Mouse (Mus musculus): ENCODE measurements around the gene Ube4b. TPM values are rescaled to one million over a fixed set of nuclear protein-coding genes. Genes with fewer than 3 reads are reported as not detected.
"Not testable (repeated sequence)": the region's sequence is repeated elsewhere in the genome, so short reads cannot be mapped to it uniquely, and the experiment has no call there.

The Ube4b gene
- 10 to 100 TPM; 89.1 to 92.6 TPM for total RNA-seq (2021)
- long read RNA-seq, experiment 1, full-length matches to known transcripts, result 13 of 19 reads
- long read RNA-seq, experiment 1, partial matches to known transcripts, result 2 of 19 reads
- long read RNA-seq, experiment 1, other reads (novel, unspliced or antisense), result 4 of 19 reads
- long read RNA-seq, experiment 2, full-length matches to known transcripts, result 8 of 36 reads
- long read RNA-seq, experiment 2, partial matches to known transcripts, result 19 of 36 reads
- long read RNA-seq, experiment 2, other reads (novel, unspliced or antisense), result 9 of 36 reads

DNA sequence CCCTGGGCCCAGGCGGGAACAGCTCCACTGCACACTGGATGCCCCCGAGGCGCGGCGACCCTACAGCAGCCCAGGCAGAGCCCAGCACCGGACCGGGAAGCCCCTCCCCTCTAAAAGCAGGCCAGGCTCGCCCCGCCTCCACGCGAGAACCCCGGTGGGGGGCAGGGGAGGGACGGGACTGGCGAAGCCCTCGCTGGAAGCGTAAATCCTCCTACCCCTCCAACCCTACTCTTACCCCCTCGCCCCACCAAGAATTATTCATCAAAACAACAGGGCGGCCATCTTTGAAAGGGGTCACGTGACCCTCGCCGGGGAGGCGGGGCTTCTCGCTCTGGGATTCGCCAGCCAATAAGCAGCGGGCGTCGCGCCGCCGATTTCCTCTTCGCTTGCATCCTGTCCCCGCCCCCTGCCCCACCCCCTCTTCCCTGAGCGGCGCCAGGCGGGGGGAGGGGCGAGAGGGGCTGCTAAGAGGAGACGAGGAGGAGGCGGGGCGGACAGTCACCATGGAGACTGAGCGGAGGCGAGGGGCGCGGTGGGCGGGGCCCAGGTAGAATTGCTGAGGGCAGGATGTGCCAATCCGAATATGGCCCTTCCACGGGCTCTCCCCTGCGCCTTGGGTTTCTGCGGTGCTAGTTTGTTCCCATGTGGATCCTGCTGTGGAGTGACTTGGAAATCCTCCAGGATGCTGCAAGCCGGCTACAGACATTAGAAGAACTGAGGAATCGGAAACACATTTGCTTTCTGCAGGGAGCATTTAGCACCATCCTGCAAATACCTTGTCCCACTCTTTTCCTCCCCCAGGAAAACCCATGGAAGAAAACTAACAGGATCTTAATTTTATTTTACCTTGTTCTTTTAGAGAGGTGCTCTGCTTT lies at the start of gene Ube4b:
Ube4b (minus strand) TSS at position 425 of the 875 bp plus-strand sequence.
- DNase-seq (ENCODE audit: low spot score in 2 of 2), result peak; percentile 95 to 96

GRCm38 (mm10) chr4:149475096-149475495 lies 48.5 kb upstream of the Ube4b start:
- DNase-seq (ENCODE audit: low spot score in 2 of 2), result no peak

DNA sequence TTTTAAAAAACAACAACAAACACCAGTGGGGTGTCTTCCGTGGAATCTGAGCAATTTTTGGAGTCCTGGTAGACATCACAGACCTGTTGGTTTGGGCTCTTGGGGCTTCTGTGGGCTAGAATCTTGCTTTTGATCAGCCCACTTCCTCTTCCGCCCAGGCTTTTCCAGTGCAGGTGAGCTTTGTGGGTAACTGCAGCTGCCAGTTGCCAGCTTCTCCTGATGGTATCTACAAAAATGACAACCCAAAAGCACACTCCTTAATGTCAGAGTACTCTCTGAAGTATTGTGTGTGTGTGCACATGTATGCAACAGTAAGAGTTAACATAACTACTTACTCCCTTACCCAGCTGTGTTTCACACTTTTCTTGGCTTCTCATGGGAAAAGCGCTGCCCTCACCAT lies 43.0 kb upstream of the Ube4b start:
- no peak for DNase-seq (ENCODE audit: low spot score in 2 of 2)

GRCm38 (mm10) chr4:149463435-149463950 lies 36.9 kb upstream of the Ube4b start:
- no peak for DNase-seq (ENCODE audit: low spot score in 2 of 2)

GRCm38 (mm10) chr4:149462305-149462971 lies 35.9 kb upstream of the Ube4b start:
- no peak for DNase-seq (ENCODE audit: low spot score in 2 of 2)

GRCm38 (mm10) chr4:149461579-149462304 lies 35.2 kb upstream of the Ube4b start:
- DNase-seq (ENCODE audit: low spot score in 2 of 2), result no peak

- not testable (repeated sequence) for DNase-seq (ENCODE audit: low spot score in 2 of 2)
Observed at GRCm38 (mm10) chr4:149460475-149460874, 33.9 kb upstream of the Ube4b start.

GRCm38 (mm10) chr4:149459425-149459824 lies 32.9 kb upstream of the Ube4b start:
- no peak for DNase-seq (ENCODE audit: low spot score in 2 of 2)

- no peak for DNase-seq (ENCODE audit: low spot score in 2 of 2)
Observed at GRCm38 (mm10) chr4:149458526-149458925, 32.0 kb upstream of the Ube4b start.

DNA sequence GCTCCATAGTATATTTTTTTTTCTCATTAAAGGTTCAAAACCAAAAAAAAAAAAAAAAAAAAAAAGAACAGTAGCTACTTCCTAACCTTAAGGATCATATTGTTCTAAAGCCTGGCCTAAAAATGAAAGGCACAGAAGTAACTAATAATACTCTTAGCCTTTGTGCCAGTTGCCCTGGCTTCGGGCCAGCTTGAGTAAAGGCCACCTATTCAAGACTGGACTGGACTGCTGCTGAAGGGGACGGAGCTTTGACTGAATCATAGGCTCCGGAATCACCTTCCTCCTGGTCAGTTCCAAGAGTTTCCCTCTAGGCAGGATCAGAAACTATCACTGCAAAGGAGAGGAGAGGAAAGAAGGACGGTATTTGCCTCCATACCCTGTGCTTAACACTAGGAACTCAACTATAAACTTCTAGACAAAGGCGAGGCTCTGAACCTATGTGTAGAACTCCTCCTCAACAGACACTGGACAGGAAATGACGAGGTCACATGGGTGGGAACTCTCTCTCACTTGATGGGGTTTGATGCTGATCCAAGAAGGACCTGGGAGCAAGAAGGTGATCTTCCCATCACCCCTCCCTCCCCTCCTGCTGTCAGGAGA lies 31.4 kb upstream of the Ube4b start:
- no peak for DNase-seq (ENCODE audit: low spot score in 2 of 2)

GRCm38 (mm10) chr4:149457163-149457562 lies 30.6 kb upstream of the Ube4b start:
- DNase-seq (ENCODE audit: low spot score in 2 of 2), result not testable (repeated sequence)

GRCm38 (mm10) chr4:149454879-149455278 lies 28.3 kb upstream of the Ube4b start, which contains the start of gene Rbp7:
Gene Rbp7, minus strand, starts transcription at chr4:149454978.
- no peak for DNase-seq (ENCODE audit: low spot score in 2 of 2)

DNA sequence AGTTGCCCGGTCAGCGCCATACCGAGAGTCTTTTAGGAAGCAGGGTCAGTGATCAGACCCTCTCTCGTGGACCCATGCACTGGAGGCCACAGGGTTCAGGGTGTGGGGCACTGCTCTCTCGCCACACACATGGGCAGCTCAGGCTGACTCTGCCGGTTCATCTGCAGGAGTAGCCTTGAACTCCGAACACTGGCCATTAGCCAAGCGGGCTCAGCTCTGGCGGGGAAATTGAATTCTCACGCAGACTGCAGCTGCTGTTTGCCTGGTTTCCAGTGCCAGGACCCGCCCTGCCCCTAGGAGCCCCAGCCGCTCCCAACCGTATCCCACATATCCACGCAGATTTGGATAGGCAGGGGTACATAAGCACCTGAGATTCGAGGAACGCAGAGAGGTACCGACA lies 27.7 kb upstream of the Ube4b start:
- no peak for DNase-seq (ENCODE audit: low spot score in 2 of 2)

GRCm38 (mm10) chr4:149453656-149454055 lies 27.1 kb upstream of the Ube4b start:
- peak in 1 of 2 experiments; percentile 12 for DNase-seq (ENCODE audit: low spot score in 2 of 2)

DNA sequence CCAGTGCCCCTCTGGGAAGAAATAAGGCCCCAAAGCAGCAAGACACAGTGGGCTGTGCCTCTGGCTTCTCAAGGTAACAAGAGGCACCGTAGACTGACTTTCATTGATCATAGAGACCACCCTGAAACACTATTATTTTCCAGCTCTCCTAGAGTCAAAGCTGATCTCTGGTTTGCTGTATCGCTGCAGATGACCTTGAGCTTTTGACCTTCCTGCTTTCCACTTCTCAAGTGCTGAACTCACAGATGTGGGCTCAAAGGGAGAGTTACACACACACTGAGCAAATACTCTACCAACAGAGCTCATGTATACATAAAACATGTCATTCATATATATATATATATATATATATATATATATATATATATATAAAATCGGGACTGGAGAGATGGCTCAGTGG lies 24.1 kb upstream of the Ube4b start:
- DNase-seq (ENCODE audit: low spot score in 2 of 2), result no peak

DNA sequence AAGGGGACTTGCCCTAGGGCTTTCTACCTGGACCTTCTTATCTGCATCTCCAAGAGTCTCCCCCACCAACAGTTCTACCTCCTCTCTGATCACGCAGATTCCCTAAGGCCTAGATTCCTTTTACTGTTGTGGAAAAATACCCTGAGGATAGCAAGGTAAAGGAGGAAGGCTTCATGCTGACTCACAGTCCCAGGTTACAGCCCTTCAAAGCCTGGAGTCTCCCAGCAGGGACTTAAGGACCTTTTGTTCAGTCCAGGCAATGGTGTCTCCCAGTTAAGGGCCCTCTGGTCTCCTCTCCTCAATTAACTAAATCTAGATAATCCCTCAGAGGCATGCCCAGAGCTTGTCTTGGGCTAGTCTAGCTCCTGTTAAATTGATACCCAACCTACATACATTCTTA lies 19.8 kb upstream of the Ube4b start:
- no peak for DNase-seq (ENCODE audit: low spot score in 2 of 2)

- DNase-seq (ENCODE audit: low spot score in 2 of 2), result no peak
Observed at GRCm38 (mm10) chr4:149445868-149446267, 19.3 kb upstream of the Ube4b start.

GRCm38 (mm10) chr4:149444964-149445701 lies 18.6 kb upstream of the Ube4b start:
- DNase-seq (ENCODE audit: low spot score in 2 of 2), result peak; percentile 62 to 79

- DNase-seq (ENCODE audit: low spot score in 2 of 2), result no peak
Observed at GRCm38 (mm10) chr4:149444465-149444864, 17.9 kb upstream of the Ube4b start.

DNA sequence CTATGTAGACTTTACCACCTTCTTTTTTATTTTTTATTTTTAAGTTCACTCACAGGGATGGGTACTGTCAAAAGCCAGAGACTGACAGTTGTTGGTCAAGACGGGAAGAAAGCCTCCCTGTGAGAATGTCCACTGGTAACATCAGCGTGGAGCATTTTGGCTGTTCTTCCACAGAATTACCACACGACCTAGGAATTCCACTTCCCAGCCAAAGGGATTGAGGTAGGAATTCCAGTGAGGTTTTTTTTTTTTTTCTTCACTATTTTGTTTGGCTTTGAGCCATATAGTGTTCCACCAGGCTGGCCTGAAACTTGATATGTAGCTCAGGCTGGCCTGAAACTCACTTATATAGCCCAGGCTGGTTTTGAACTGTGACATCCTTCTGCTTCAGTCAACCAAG lies 15.9 kb upstream of the Ube4b start:
- DNase-seq (ENCODE audit: low spot score in 2 of 2), result no peak
